Mouse (Mus musculus) ES-CJ7 (cell line): ENCODE measurements at regions not wholly inside any gene's neighbourhood (a gene's known extent, or its start where the extent isn't known, plus 50 kb on each side); places are given as distances from the start of the nearest gene placed in this dataset.

ENCODE experiments used
- DNase-seq: peaks from one replicate; pipeline ENCODE4 v3.0.0; 2011; ENCODE audit warnings: low read depth, low spot score

DNA sequence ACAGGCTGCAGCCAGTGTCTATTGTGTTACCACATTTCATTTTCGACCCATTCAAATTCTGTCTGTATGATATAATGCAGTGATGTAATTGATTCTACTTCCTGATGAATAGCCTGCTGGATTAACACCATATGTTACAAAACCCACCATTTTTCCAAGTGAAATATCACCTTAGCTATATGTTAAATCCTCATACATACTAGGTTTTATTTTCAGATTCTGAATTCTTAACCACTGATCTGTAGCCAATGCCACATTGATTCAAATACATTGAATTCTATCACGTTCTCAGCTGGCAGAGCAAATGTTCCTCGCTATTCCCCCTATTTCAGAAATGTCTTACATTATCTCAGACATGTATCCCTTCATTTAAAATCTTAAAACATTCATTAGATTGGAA is 60.4 kb upstream of the Prdx6b start:
- DNase-seq, result no peak

DNA sequence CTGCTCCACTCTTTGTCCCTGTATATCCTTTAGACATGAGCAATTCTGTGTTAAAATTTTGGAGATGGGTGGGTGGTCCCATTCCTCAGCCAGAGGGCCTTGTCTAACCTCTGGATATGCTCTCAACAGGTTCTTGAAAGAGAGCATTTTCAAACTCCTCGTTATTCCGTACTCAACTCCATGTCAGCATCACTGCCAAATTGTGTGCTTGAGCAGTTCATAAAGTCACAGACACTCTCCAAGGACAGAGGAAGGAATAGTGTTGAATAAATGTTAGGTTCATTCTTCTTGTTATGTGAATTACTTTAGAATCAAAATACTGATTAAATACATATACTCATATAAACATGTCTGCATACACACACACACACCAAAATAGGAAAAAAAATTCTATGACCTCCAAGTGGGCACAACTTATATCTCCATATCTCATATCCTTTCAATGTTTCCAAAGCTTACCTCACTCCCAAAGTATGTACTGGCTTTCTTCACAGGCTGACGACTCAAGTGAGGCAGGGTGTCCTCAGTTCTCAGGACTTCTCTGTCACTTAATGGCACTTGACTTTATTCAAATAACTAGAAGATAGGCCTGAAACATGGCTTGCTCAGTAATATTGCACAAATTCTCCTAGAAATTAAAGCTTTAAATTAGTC is 75.9 kb upstream of the Pde1a start:
- DNase-seq, result no peak

DNA sequence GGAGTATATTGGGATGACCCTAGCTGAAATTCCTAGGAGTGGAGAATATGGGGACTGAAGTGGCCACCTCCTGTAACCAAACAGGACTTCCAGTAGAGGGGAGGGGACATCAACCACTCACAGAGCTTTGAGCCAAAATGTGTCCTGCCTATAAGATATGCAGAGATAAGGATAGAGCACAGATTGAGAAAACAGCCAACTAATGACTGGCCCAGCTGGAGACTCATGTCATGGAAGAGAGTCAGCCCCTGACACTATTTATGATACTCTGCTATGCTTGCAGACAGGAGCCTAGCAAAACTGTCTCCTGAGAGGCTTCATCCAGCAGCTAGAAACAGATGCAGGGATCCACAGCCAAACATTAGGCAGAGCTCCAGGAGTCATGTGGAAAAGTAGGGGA is 74.2 kb upstream of the Pde1a start:
- DNase-seq, result no peak

DNA sequence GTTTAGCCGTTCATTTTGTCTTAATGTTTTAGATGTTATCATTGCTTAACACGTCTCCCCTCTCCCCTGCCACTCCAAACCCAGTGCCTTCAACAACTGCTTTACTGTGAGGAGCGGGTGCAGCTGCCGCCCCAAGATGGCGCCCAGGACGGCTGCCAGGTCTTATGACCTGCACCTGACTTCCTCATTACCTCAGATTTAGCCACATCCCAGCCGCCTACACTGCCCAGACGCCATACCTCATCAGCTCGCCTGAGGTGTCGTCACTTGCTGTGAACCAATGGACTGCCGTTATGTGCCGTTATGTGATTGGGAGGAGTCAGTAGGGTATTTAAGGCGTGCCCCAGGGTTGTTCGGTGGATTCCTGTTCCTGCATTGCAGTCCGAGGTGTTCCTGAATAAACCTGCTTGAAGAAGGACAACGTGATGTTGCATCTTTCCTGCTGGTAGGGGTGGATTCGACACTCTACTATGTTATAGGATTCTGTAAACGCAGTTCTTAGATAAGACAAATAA is 66.7 kb upstream of the Pde1a start:
- DNase-seq, result peak; percentile 7

DNA sequence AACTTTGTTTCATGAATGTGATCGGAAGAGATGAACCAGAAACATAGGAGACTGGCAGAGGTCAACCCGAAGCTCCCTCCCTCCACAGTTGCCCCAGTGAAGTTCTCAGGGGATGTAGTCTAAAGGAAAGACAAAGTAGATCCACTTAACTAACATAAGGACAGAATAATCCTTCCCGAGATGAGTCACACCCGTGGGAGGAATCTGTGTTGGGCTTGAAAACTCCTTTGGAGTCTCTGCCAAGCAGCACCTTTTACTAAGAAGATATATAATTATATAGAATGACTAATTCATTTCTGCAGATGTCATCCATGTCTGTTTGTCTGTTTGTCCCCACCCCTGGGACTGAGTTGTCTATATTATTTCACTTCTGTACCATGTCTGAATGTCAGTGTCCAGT is 59.1 kb upstream of the Pde1a start:
- DNase-seq, result no peak

DNA sequence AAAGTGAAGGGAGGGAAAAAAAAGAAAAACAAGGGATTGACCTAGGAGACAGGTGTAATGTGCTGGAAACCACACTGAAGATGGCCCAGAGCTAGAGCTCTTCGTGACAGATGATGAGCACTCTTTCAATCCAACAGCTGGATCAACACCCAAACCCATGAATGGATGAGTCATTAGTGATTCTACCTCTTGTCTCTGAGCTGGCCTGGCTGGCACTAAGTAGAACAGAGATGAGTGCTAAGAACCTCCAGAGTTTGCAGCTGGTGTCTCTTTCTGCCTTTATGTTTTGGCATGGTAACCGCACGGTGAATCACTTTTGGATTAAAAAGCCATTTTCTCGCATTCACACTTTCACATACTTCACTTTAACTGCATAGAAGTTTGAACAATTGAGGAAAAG is 57.6 kb upstream of the Pde1a start:
- DNase-seq, result no peak
